Mouse (Mus musculus) G1E (cell line): ENCODE measurements around the gene Gabrr2. TPM values are rescaled to one million over a fixed set of nuclear protein-coding genes. Genes with fewer than 3 reads are reported as not detected.

ENCODE experiments used
- ATAC-seq: 2 replicates; pipeline ENCODE4 v1.8.0; 2016; ENCODE audit warnings: mild to moderate bottlenecking; ENCODE audit not compliant: insufficient number of reproducible peaks, poor library complexity, low FRiP score, severe bottlenecking; ENCODE audit errors: extremely low read depth
- DNase-seq: peaks from one replicate; pipeline ENCODE4 v3.0.0; 2012; ENCODE audit warnings: low spot score
- H3K27me3 ChIP-seq: 2 replicates; pipeline ENCODE4 v1.6.1; 2012; ENCODE audit warnings: mild to moderate bottlenecking, low read length, inconsistent platforms; ENCODE audit not compliant: insufficient read depth
- H3K36me3 ChIP-seq: replicated peaks from 2 replicates; pipeline ENCODE3; 2012; ENCODE audit warnings: mild to moderate bottlenecking, inconsistent platforms
- H3K4me1 ChIP-seq: 2 replicates; pipeline ENCODE4 v1.6.1; 2012; ENCODE audit warnings: low read depth, low read length, inconsistent platforms, mixed read lengths; ENCODE audit not compliant: insufficient read depth
- H3K4me3 ChIP-seq: 2 replicates; pipeline ENCODE4 v1.5.1; 2012; ENCODE audit warnings: low read depth, mild to moderate bottlenecking, inconsistent platforms, low read length, moderate library complexity, mixed read lengths
- H3K9me3 ChIP-seq: replicated peaks from 2 replicates; pipeline ENCODE4 v1.6.1; 2012; ENCODE audit warnings: inconsistent platforms
- CTCF ChIP-seq: IDR thresholded peaks from 2 replicates; pipeline ENCODE4 v1.5.1; 2012; ENCODE audit warnings: low read depth, low read length, inconsistent platforms, mixed read lengths
- GATA1 ChIP-seq: IDR thresholded peaks from 2 replicates; pipeline ENCODE4 v1.6.1; 2012; ENCODE audit warnings: borderline replicate concordance, low read length, inconsistent platforms, mixed read lengths
- GATA2 ChIP-seq: IDR thresholded peaks from 2 replicates; pipeline ENCODE4 v1.6.1; 2012; ENCODE audit warnings: low read depth, low read length, inconsistent platforms, borderline replicate concordance
- POLR2AphosphoS5 ChIP-seq: IDR thresholded peaks from 2 replicates; pipeline ENCODE4 v1.6.1; 2012; ENCODE audit warnings: low read depth, low read length, inconsistent platforms; ENCODE audit not compliant: insufficient replicate concordance
- TAL1 ChIP-seq: conservative IDR thresholded peaks from 2 replicates; pipeline ENCODE4 v1.6.1; 2012; ENCODE audit warnings: low read depth, low read length, inconsistent platforms, mixed read lengths
- polyA plus RNA-seq: library from polyadenylated mRNA; stranded (reverse); fragments of >175 nt; gene quantifications from 2 replicates; pipeline ENCODE4 v1.2.3, GENCODE M21; 2012
- total RNA-seq, 2 experiments: library from RNA; stranded (forward) in 1 of 2; stranded (reverse) in 1 of 2; fragments of 200-1000 nt in 1 of 2; fragments of >200 nt in 1 of 2; fragmentation: Nextera tagmentation in 1 of 2; gene quantifications; 2 replicates each; pipeline ENCODE4 v1.2.3; 2014 to 2017

The Gabrr2 gene
- total and polyA plus RNA-seq, 3 experiments: 0.22 TPM; not detected in 2

- ATAC-seq: no peak
Measured at GRCm38 (mm10) chr4:33074851-33075250, 12.1 kb downstream of the Gabrr2 start.

GRCm38 (mm10) chr4:33075776-33076524, 13.2 kb downstream of the Gabrr2 start:
- Histone ChIP-seq H3K4me3 (no peak overlapping the region), H3K9me3 (no peaks in the 10 kb centered on the region), H3K27me3 (peaks cover 7% of the 10 kb centered on the region; the same call in 1 of the 2 replicates), H3K36me3 (no peaks in the 10 kb centered on the region), H3K4me1 (peaks cover 5% of the 10 kb centered on the region; the same call in 1 of the 2 replicates)
- TF ChIP-seq CTCF (no peak), GATA2 (no peak), GATA1 (no peak), TAL1 (no peak), POLR2AphosphoS5 (no peak)
- no peak for DNase-seq
- no peak for ATAC-seq

More at GRCm38 (mm10) chr4:33074851-33075250, 12.1 kb downstream of the Gabrr2 start:
- Histone ChIP-seq H3K4me1 (peaks cover 5% of the 10 kb centered on the region; the same call in 1 of the 2 replicates), H3K9me3 (no peaks in the 10 kb centered on the region), H3K27me3 (peaks cover 7% of the 10 kb centered on the region; the same call in 1 of the 2 replicates), H3K4me3 (no peak overlapping the region), H3K36me3 (no peaks in the 10 kb centered on the region)
- TF ChIP-seq POLR2AphosphoS5: no peak
- no peak for TF ChIP-seq CTCF
- TF ChIP-seq GATA1: no peak
- TF ChIP-seq TAL1: no peak
- no peak for TF ChIP-seq GATA2
- DNase-seq: no peak

GRCm38 (mm10) chr4:33077161-33077560, 14.4 kb downstream of the Gabrr2 start:
- TF ChIP-seq GATA2 (no peak), CTCF (no peak), TAL1 (no peak), GATA1 (no peak), POLR2AphosphoS5 (no peak)
- Histone ChIP-seq H3K9me3 (no peaks in the 10 kb centered on the region), H3K27me3 (peaks cover 4% of the 10 kb centered on the region; the same call in 1 of the 2 replicates), H3K4me3 (no peak overlapping the region), H3K4me1 (peaks cover 5% of the 10 kb centered on the region; the same call in 1 of the 2 replicates), H3K36me3 (no peaks in the 10 kb centered on the region)
- ATAC-seq (no peak), DNase-seq (no peak)

- DNase-seq (no peak), ATAC-seq (no peak)
- Histone ChIP-seq H3K4me3 (no peak overlapping the region), H3K4me1 (peaks cover 5% of the 10 kb centered on the region; the same call in 1 of the 2 replicates), H3K36me3 (no peaks in the 10 kb centered on the region), H3K27me3 (peaks cover 4% of the 10 kb centered on the region; the same call in 1 of the 2 replicates), H3K9me3 (no peaks in the 10 kb centered on the region)
- no peak for TF ChIP-seq POLR2AphosphoS5
- no peak for TF ChIP-seq GATA1
- no peak for TF ChIP-seq GATA2
- no peak for TF ChIP-seq TAL1
- TF ChIP-seq CTCF: no peak
Measured at GRCm38 (mm10) chr4:33077724-33078123, 14.9 kb downstream of the Gabrr2 start.

- H3K4me3 ChIP-seq: no peak overlapping the region
- DNase-seq: no peak
- no peaks in the 10 kb centered on the region for H3K36me3 ChIP-seq
- no peaks in the 10 kb centered on the region for H3K9me3 ChIP-seq
- no peak for ATAC-seq
- no peaks in the 10 kb centered on the region for H3K4me1 ChIP-seq
- H3K27me3 ChIP-seq: peaks cover 4% of the 10 kb centered on the region; the same call in 1 of the 2 replicates
- TF ChIP-seq CTCF (no peak), GATA2 (no peak), TAL1 (no peak)
Measured at GRCm38 (mm10) chr4:33078492-33078891, 15.7 kb downstream of the Gabrr2 start.

GRCm38 (mm10) chr4:33099118-33099694, 36.4 kb downstream of the Gabrr2 start:
- no peak for DNase-seq
- no peaks in the 10 kb centered on the region for H3K36me3 ChIP-seq
- H3K27me3 ChIP-seq: no peaks in the 10 kb centered on the region
- H3K4me1 ChIP-seq: no peaks in the 10 kb centered on the region
- H3K9me3 ChIP-seq: no peaks in the 10 kb centered on the region
- TF ChIP-seq TAL1 (no peak), GATA1 (no peak), GATA2 (no peak), POLR2AphosphoS5 (no peak), CTCF (no peak)
- ATAC-seq: no peak
- no peak overlapping the region for H3K4me3 ChIP-seq
